Mouse (Mus musculus) midbrain, postnatal 0 days (tissue): ENCODE data around the gene Zfp58. TPM values are rescaled to one million over a fixed set of nuclear protein-coding genes. Genes with fewer than 3 reads are reported as not detected.

Experiments used
- ATAC-seq: fragments of 200-750 bp; cut with Nextera tagmentation; 2 replicates; pipeline ENCODE4 v1.8.0; 2017; ENCODE audit warnings: moderate number of reproducible peaks, mild to moderate bottlenecking, moderate TSS enrichment, moderate library complexity; ENCODE audit not compliant: low FRiP score
- DNase-seq: peaks from one replicate; pipeline ENCODE4 v3.0.0-alpha.2; 2015; ENCODE audit warnings: low spot score
- H3K27ac ChIP-seq: fragments of 300-500 bp; sonication (generic); 2 replicates; pipeline ENCODE4 v1.5.1; 2014; ENCODE audit warnings: low read depth, mild to moderate bottlenecking, low read length, mixed read lengths
- H3K27me3 ChIP-seq: fragments of 300-500 bp; sonication (generic); 2 replicates; pipeline ENCODE4 v1.6.1; 2014; ENCODE audit warnings: low read length, control low read depth, mixed read lengths; ENCODE audit not compliant: insufficient read depth
- H3K36me3 ChIP-seq: fragments of 300-500 bp; sonication (generic); 2 replicates; pipeline ENCODE4 v1.6.1; 2014; ENCODE audit warnings: low read length, control low read depth, mixed read lengths; ENCODE audit not compliant: insufficient read depth
- H3K4me1 ChIP-seq: fragments of 300-500 bp; sonication (generic); 2 replicates; pipeline ENCODE4 v1.6.1; 2014; ENCODE audit warnings: mild to moderate bottlenecking, control low read depth, antibody characterized with exemption, low read length, mixed read lengths; ENCODE audit not compliant: insufficient read depth
- H3K4me2 ChIP-seq: fragments of 300-500 bp; sonication (generic); 2 replicates; pipeline ENCODE4 v1.6.1; 2014; ENCODE audit warnings: low read depth, mild to moderate bottlenecking, low read length, mixed read lengths; ENCODE audit not compliant: poor library complexity, severe bottlenecking
- H3K4me3 ChIP-seq: fragments of 300-500 bp; sonication (generic); 2 replicates; pipeline ENCODE4 v1.5.1; 2014; ENCODE audit warnings: low read depth, mild to moderate bottlenecking, low read length, moderate library complexity
- H3K9ac ChIP-seq: fragments of 300-500 bp; sonication (generic); replicated peaks from 2 replicates; pipeline ENCODE4 v1.6.1; 2014; ENCODE audit warnings: mild to moderate bottlenecking, low read length, moderate library complexity, mixed read lengths; ENCODE audit not compliant: poor library complexity, severe bottlenecking
- H3K9me3 ChIP-seq: fragments of 300-500 bp; sonication (generic); 2 replicates; pipeline ENCODE4 v1.6.1; 2016; ENCODE audit warnings: low read length, control low read depth
- CTCF ChIP-seq: IDR thresholded peaks from 2 replicates; pipeline ENCODE4 v1.5.1; 2016; ENCODE audit warnings: antibody characterized with exemption, mild to moderate bottlenecking
- WGBS: fragments of 180-500 bp; shearing (Covaris S2); extraction: QIAGEN DNeasy Blood & Tissue Kit; methylation state at CpG from one replicate; pipeline ENCODE4 v1.1.7; 2014; 5-methylcytosine and 5-hydroxymethylcytosine counted together
- polyA plus RNA-seq: library from polyadenylated mRNA; unstranded; fragments of >200 nt; fragmentation: Nextera tagmentation; extraction: Ambion mirVana; gene quantifications from 2 replicates; pipeline ENCODE4 v1.2.1, GENCODE M21; 2015
- total RNA-seq: library from RNA; depleted of rRNA; stranded (reverse); fragments of >200 nt; gene quantifications from 2 replicates; pipeline ENCODE4 v1.2.3, GENCODE M21; 2014; rRNA removed

The Zfp58 gene
- total RNA-seq (3.8 and 6.5 TPM in 2 replicates), polyA plus RNA-seq (4.1 and 4.4 TPM in 2 replicates)

DNA sequence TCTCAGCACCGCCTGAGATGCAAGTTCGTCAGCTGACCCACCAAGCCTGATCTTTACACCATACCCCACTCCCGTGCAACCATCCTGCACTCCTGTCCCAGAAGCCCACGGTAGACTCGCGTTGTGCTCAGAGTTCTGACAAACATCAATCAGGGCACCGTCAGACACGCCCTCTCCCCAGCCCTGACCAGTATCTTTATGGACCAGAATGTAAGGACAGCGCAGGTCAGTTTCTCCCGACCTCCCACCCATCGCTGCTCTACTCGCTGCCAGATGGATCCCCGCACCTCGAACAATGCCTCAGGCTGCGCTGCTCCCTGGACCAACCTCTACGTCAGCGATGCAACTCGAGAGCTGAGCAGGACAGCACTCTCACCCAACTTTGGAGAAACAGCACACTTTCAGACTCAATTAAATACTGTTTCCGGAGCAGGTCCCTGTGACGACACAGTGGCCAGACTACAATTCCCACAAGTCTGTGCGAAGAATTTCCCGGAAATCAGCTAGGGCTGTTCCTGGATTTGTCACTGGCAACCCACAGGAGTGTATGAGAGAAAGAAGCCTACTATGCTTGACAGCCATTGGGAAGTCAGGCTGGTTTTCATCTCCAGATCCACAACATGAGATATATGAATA, at the start of gene Zfp58:
Zfp58 (minus strand) TSS at position 472 of the 636 bp plus-strand sequence.
- Histone ChIP-seq H3K9me3 (no peaks in the 10 kb centered on the region), H3K4me1 (peaks cover 5% of the 10 kb centered on the region), H3K4me2 (peak within 1 kb of the TSS; percentile 73), H3K4me3 (peak within 1 kb of the TSS; percentile 77), H3K27ac (peak within 1 kb of the TSS; percentile 34; the same call in 1 of the 2 replicates), H3K27me3 (no peaks in the 10 kb centered on the region), H3K36me3 (peaks cover 1% of the 10 kb centered on the region; the same call in 1 of the 2 replicates), H3K9ac (peak within 1 kb of the TSS; percentile 66)
- ATAC-seq (peak; percentile 97), DNase-seq (peak; percentile 94)
- no peak for TF ChIP-seq CTCF
- 1% methylated on average over 22 of the region's 22 CpGs for WGBS

GRCm38 (mm10) chr13:67545941-67546340, 45.6 kb upstream of the Zfp58 start:
- no peak for ATAC-seq

GRCm38 (mm10) chr13:67527049-67527730, 26.8 kb upstream of the Zfp58 start:
- Histone ChIP-seq H3K9me3 (no peaks in the 10 kb centered on the region), H3K4me1 (peaks cover 10% of the 10 kb centered on the region), H3K27me3 (no peaks in the 10 kb centered on the region), H3K4me3 (no peak overlapping the region), H3K4me2 (no peak overlapping the region), H3K36me3 (no peaks in the 10 kb centered on the region), H3K27ac (no peak overlapping the region), H3K9ac (no peak overlapping the region)
- DNase-seq, result no peak
- no peak for TF ChIP-seq CTCF
- no peak for ATAC-seq
- 78% methylated on average over 3 of the region's 3 CpGs for WGBS

More at GRCm38 (mm10) chr13:67545941-67546340, 45.6 kb upstream of the Zfp58 start:
- no peak overlapping the region for H3K4me2 ChIP-seq
- no peak for TF ChIP-seq CTCF
- H3K9me3 ChIP-seq, result no peaks in the 10 kb centered on the region
- no peak for DNase-seq
- H3K27ac ChIP-seq, result no peak overlapping the region
- WGBS, result 90% methylated on average over 1 of the region's 1 CpGs
- no peaks in the 10 kb centered on the region for H3K27me3 ChIP-seq
- peaks cover 29% of the 10 kb centered on the region for H3K36me3 ChIP-seq
- H3K4me1 ChIP-seq, result no peaks in the 10 kb centered on the region
- H3K4me3 ChIP-seq, result no peak overlapping the region
- no peak overlapping the region for H3K9ac ChIP-seq

DNA sequence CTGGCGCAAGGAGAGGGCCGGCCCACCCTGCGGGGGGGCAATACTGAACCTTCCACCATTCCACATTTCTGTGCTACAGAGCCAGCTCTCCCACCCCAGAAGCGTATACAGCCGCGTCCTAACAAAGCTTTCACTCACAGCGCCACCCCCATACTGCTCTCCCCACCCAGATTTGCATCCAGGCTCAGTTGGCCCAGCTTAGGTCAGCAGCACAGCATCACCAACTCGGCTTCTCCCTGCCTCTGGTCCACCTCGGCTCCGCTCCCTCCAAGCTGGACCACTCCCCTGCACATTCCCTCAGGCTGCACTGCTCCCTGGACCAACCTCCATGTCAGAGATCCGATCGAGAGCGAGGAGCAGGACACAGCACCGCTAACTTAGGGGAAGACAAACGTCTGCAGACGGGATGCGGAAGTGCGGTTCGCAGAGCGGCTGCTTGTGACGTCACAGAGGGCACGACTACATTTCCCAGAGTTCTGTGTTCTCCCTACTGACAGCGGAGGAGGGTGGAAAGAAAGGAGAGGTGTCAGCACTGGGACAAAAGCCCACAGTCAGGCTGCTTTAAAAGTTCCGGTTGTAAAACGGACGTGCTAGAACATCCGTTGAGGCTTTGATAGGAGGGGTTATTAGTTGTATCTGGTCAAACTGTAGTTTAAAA, 25.5 kb upstream of the Zfp58 start, which contains the start of the genes Gm26965 and Zfp87:
Gm26965 (minus strand) TSS at position 399 of the 658 bp plus-strand sequence.
Zfp87 (minus strand) TSS at position 425 of the 658 bp plus-strand sequence.
- TF ChIP-seq CTCF, result 0 out of 2 replicates have a peak, but pooled peaks have one; percentile 10
- peak; percentile 97 for DNase-seq
- H3K27me3 ChIP-seq, result no peaks in the 10 kb centered on the region
- WGBS, result under 1% methylated on average over 27 of the region's 27 CpGs
- peak within 1 kb of the TSS; percentile 86 for H3K9ac ChIP-seq
- H3K4me3 ChIP-seq, result peak within 1 kb of the TSS; percentile 90
- H3K27ac ChIP-seq, result peak within 1 kb of the TSS; percentile 74
- peak within 1 kb of the TSS; percentile 88 for H3K4me2 ChIP-seq
- peaks cover 2% of the 10 kb centered on the region; the same call in 1 of the 2 replicates for H3K36me3 ChIP-seq
- ATAC-seq, result peak; percentile 99
- H3K9me3 ChIP-seq, result no peaks in the 10 kb centered on the region
- H3K4me1 ChIP-seq, result peaks cover 10% of the 10 kb centered on the region

DNA sequence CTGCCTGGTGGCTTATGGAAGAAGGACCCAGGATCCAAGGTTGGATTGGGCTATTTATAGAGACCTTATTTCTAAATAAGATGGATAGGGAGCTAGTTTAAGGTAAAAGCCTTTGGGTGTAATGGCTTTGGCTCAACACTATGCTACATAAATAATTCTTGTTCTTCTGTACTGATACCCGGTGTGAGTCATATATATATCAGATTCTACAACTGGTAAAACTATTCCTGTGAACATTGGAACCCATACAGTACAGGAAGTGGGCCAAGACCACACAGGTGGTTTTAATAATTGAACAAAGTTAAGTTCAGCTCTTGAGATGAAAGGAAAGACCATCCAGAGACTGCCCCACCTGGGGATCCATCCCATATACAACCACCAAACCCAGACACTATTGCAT, 553 bp upstream of the Zfp58 start:
- ATAC-seq (peak; percentile 26; the same call in 1 of the 2 replicates), DNase-seq (no peak)
- Histone ChIP-seq H3K9me3 (no peaks in the 10 kb centered on the region), H3K4me1 (peaks cover 5% of the 10 kb centered on the region), H3K27me3 (no peaks in the 10 kb centered on the region), H3K27ac (0 out of 2 replicates have a peak overlapping the region, but pooled peaks have one; percentile 34), H3K36me3 (no peaks in the 10 kb centered on the region), H3K9ac (no peak overlapping the region), H3K4me2 (no peak overlapping the region), H3K4me3 (peak overlapping the region; percentile 77; the same call in 1 of the 2 replicates)
- WGBS, result 80% methylated on average over 1 of the region's 1 CpGs
- TF ChIP-seq CTCF, result no peak
